In the genomic region with DNA sequence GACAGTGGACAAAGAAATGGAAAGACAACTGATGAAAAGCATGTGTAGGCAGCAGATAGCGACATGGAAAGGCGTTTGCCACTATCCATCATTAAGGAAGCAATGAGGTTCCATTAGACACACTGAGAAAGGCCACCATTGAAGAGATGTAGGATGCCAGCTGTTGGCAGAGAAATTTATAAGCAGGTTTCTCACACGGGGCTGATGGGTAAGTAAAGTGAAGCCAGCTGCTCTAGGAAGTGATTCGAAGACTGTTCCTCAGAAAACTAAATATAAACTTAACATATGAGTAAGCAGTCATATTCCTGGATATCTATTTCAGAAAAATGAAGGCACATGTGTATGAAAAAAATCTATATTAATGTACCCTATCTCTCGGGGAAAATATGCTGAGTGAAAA, we compare ENCODE assay signal across 13 mouse cellular contexts.
"Had no signal": no experiment of that assay in that cellular context is flagged by ENCODE, and none has a peak within 500 bp of the region (broad histone marks: within the 10 kb centered on the region; RNA-seq: fewer than 3 reads in every experiment).

No protein-coding gene starts in this region.

- DNase-seq: gastrocnemius, postnatal 14 days; gastrocnemius, postnatal 36 days; heart, adult 11 months; heart, adult 2 months; heart, postnatal 14 days; heart, postnatal 36 days; kidney, adult 18-20 months; kidney, adult 8-10 months; kidney, postnatal 10 days; kidney, postnatal 25 days; kidney, postnatal 4 days; layer of hippocampus, postnatal 36 days; left cerebral cortex, postnatal 4 days had no signal
